Mouse (Mus musculus) limb, embryonic 14.5 days (tissue): ENCODE data around the gene Mesp1. TPM values are rescaled to one million over a fixed set of nuclear protein-coding genes. Genes with fewer than 3 reads are reported as not detected.

Experiments used
- ATAC-seq: fragments of 200-750 bp; cut with Nextera tagmentation; 2 replicates; pipeline ENCODE4 v1.8.0; 2017; ENCODE audit warnings: low read depth, moderate number of reproducible peaks, moderate TSS enrichment; ENCODE audit not compliant: low FRiP score
- DNase-seq: peaks from one replicate; pipeline ENCODE4 v3.0.0-alpha.2; 2015; ENCODE audit warnings: low spot score
- H3K27ac ChIP-seq: fragments of 300-500 bp; sonication (generic); replicated peaks from 2 replicates; pipeline ENCODE4 v1.5.1; 2014; ENCODE audit warnings: low read depth, mild to moderate bottlenecking, low read length, moderate library complexity, mixed read lengths
- H3K27me3 ChIP-seq: fragments of 300-500 bp; sonication (generic); 2 replicates; pipeline ENCODE4 v1.6.1; 2014; ENCODE audit warnings: low read length, mixed read lengths; ENCODE audit not compliant: control insufficient read depth, insufficient read depth
- H3K36me3 ChIP-seq: fragments of 300-500 bp; sonication (generic); 2 replicates; pipeline ENCODE4 v1.6.1; 2014; ENCODE audit warnings: mild to moderate bottlenecking, low read length, moderate library complexity, mixed read lengths; ENCODE audit not compliant: control insufficient read depth, insufficient read depth
- H3K4me1 ChIP-seq: fragments of 300-500 bp; sonication (generic); 2 replicates; pipeline ENCODE4 v1.6.1; 2014; ENCODE audit warnings: antibody characterized with exemption, low read length, mixed read lengths; ENCODE audit not compliant: control insufficient read depth, insufficient read depth
- H3K4me2 ChIP-seq: fragments of 300-500 bp; sonication (generic); replicated peaks from 2 replicates; pipeline ENCODE4 v1.6.1; 2014; ENCODE audit warnings: low read depth, mild to moderate bottlenecking, low read length, moderate library complexity; ENCODE audit not compliant: severe bottlenecking
- H3K4me3 ChIP-seq: fragments of 300-500 bp; sonication (generic); replicated peaks from 2 replicates; pipeline ENCODE4 v1.5.1; 2014; ENCODE audit warnings: low read length
- H3K9ac ChIP-seq: fragments of 300-500 bp; sonication (generic); 2 replicates; pipeline ENCODE4 v1.6.1; 2014; ENCODE audit warnings: mild to moderate bottlenecking, low read depth, low read length, moderate library complexity; ENCODE audit not compliant: severe bottlenecking
- H3K9me3 ChIP-seq: fragments of 300-500 bp; sonication (generic); 2 replicates; pipeline ENCODE4 v1.6.1; 2016; ENCODE audit warnings: low read length; ENCODE audit not compliant: control insufficient read depth
- POLR2A ChIP-seq: fragments of 200-500 bp; IDR thresholded peaks from 2 replicates; pipeline ENCODE4 v1.8.0; 2012; ENCODE audit warnings: inconsistent platforms, mild to moderate bottlenecking, moderate library complexity, borderline replicate concordance; ENCODE audit not compliant: insufficient read depth, insufficient read length; ENCODE audit errors: extremely low read depth
- WGBS: fragments of 180-500 bp; shearing (Covaris S2); extraction: QIAGEN DNeasy Blood & Tissue Kit; methylation state at CpG from one replicate; pipeline ENCODE4 v1.1.7; 2014; 5-methylcytosine and 5-hydroxymethylcytosine counted together
- polyA plus RNA-seq, 2 experiments: library from polyadenylated mRNA; depleted of rRNA in 1 of 2; stranded (reverse) in 1 of 2; unstranded in 1 of 2; fragments of >200 nt; fragmentation: Nextera tagmentation in 1 of 2; extraction: Ambion mirVana in 1 of 2; gene quantifications; 2 replicates each; pipeline versions ENCODE4 v1.2.1 to v1.2.3; 2012 to 2014

Mesp1 gene
- polyA plus RNA-seq, 2 experiments, result 0.06 to 0.23 TPM

DNA sequence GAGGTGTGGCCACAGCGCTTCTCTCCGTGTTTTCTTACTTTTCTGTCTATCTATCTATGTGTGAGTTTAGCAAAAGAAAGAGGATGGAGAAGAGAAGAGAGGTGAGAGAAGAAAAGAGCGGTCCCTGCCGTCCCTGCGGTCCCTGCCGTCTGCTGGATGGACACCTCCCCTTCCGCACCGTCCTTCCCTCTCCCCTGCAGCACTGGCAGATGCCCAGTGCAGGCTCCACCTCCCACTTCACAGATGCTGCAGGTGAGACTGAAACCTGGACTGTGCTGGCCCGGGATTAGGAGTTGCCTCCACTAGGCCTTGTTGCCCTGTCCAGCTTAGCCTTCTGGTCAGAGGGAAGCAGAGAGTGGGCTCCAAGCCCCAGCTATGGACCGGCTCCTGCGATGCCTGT, 7.8 kb upstream of the Mesp1 start:
- no peaks in the 10 kb centered on the region for H3K9me3 ChIP-seq
- no peak overlapping the region for H3K4me2 ChIP-seq
- no peak overlapping the region for H3K4me3 ChIP-seq
- H3K27me3 ChIP-seq, result no peaks in the 10 kb centered on the region
- DNase-seq (no peak), ATAC-seq (no peak)
- no peak for TF ChIP-seq POLR2A
- H3K4me1 ChIP-seq, result no peaks in the 10 kb centered on the region
- H3K27ac ChIP-seq, result no peak overlapping the region
- no peaks in the 10 kb centered on the region for H3K36me3 ChIP-seq
- 72% methylated on average over 11 of the region's 11 CpGs for WGBS
- H3K9ac ChIP-seq, result no peak overlapping the region

DNA sequence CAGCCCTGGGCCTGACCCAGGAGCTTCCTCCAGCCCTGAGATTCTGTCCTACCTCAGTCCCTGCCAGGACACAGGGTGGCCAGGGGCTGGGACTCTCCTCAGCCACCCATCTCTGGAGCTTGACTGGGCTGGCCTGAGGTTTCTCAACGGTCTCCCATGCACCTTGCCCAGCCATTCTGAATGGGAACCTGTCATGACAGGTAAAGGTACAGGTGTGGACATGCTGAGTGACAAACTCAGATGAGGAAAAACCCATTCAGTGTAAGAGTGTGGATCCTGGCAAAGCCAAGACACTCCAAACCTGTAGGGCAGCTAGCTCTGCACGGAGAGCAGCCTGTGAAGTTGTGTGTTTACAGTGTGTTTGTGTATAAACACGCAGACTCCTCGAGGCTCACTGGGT, 6.7 kb upstream of the Mesp1 start:
- H3K9ac ChIP-seq, result no peak overlapping the region
- H3K9me3 ChIP-seq, result no peaks in the 10 kb centered on the region
- no peak overlapping the region for H3K27ac ChIP-seq
- 80% methylated on average over 4 of the region's 4 CpGs for WGBS
- no peaks in the 10 kb centered on the region for H3K36me3 ChIP-seq
- H3K4me3 ChIP-seq, result no peak overlapping the region
- no peaks in the 10 kb centered on the region for H3K4me1 ChIP-seq
- TF ChIP-seq POLR2A, result no peak
- no peak for DNase-seq
- no peak overlapping the region for H3K4me2 ChIP-seq
- no peak for ATAC-seq
- no peaks in the 10 kb centered on the region for H3K27me3 ChIP-seq

DNA sequence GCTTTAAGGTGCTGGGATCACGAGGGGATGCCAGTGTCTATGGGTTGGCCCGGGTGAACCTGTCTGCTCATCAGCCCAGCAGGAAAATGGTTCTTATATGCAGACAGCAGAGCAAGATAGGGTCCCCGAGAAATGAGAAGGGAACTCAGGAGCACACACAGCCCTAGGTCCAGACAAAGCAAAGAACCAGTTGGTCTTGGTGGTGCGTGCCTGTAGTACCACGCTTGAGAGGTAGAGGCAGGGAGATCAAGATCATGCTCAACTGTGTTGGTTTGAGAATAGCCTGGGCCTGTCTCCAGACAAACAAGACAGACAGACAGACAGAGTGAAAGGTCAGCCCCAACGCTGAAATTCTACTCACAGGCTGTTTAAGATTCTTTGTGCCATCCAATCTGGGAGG, 5.9 kb upstream of the Mesp1 start:
- Histone ChIP-seq H3K4me2 (no peak overlapping the region), H3K4me3 (no peak overlapping the region), H3K4me1 (no peaks in the 10 kb centered on the region), H3K9me3 (no peaks in the 10 kb centered on the region), H3K27me3 (peaks cover 3% of the 10 kb centered on the region; the same call in 1 of the 2 replicates), H3K36me3 (no peaks in the 10 kb centered on the region), H3K9ac (no peak overlapping the region), H3K27ac (no peak overlapping the region)
- ATAC-seq, result no peak
- TF ChIP-seq POLR2A, result no peak
- 73% methylated on average over 6 of the region's 6 CpGs for WGBS
- no peak for DNase-seq

DNA sequence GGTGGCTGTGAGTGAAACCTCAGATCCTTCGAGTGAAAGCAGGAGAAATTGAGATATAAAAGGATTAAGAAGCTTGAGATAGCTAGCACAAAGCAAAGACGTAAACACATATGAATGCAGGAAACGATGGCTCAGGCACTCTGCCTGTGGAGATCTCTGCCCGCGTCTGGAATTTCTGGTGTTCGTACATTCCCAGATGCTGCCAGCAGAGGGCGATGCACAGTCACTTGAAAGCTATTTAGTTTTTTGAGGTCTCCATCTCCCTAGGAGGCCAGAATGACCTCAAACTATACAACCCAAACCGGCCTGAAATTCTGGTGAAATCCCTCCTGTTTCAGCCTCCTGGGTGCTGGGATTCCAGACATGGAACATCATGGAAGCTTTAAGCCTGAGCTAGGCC, 5.5 kb upstream of the Mesp1 start:
- Histone ChIP-seq H3K4me2 (no peak overlapping the region), H3K4me3 (no peak overlapping the region), H3K4me1 (no peaks in the 10 kb centered on the region), H3K36me3 (no peaks in the 10 kb centered on the region), H3K27me3 (peaks cover 7% of the 10 kb centered on the region), H3K9me3 (no peaks in the 10 kb centered on the region), H3K27ac (no peak overlapping the region), H3K9ac (no peak overlapping the region)
- peak; percentile 53; the same call in 1 of the 2 replicates for ATAC-seq
- no peak for TF ChIP-seq POLR2A
- peak; percentile 83 for DNase-seq
- 3% methylated on average over 8 of the region's 8 CpGs for WGBS

DNA sequence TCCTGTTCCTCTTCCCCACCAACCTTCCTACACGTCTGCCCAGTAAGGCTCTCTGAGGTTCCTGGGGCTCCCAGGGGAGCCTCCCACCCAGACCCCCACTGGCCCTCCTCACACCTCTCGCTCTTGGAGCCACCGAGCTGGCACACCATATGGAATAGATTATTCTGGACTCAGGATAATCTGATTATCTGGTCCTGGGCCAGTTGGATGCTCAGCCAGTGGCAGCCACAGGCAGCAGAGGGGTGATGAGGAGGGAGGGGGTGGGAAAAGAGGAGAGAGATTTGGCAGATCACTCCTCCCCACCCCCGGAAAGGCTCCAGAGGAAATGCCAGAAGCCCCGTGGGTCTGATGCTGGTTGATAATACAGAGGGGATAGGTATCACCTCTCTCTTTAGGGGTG, 5.0 kb upstream of the Mesp1 start:
- 7% methylated on average over 5 of the region's 5 CpGs for WGBS
- Histone ChIP-seq H3K36me3 (no peaks in the 10 kb centered on the region), H3K9me3 (no peaks in the 10 kb centered on the region), H3K9ac (no peak overlapping the region), H3K4me3 (no peak overlapping the region), H3K27me3 (peaks cover 11% of the 10 kb centered on the region), H3K4me2 (no peak overlapping the region), H3K4me1 (no peaks in the 10 kb centered on the region), H3K27ac (no peak overlapping the region)
- ATAC-seq (no peak), DNase-seq (no peak)
- no peak for TF ChIP-seq POLR2A
